Mouse (Mus musculus) ovary, postnatal 10 days (tissue): ENCODE results near the gene Fcnb.

Experiments
- DNase-seq: peaks from one replicate; pipeline ENCODE4 v3.0.0; 2022; ENCODE audit warnings: low spot score

Gene Fcnb

GRCm38 (mm10) chr2:28084768-28085167 is at the start of gene Fcnb:
Gene Fcnb (minus strand): TSS chr2:28084885.
- no peak for DNase-seq

GRCm38 (mm10) chr2:28133833-28134232 is 49.1 kb upstream of the Fcnb start:
- no peak for DNase-seq

DNA sequence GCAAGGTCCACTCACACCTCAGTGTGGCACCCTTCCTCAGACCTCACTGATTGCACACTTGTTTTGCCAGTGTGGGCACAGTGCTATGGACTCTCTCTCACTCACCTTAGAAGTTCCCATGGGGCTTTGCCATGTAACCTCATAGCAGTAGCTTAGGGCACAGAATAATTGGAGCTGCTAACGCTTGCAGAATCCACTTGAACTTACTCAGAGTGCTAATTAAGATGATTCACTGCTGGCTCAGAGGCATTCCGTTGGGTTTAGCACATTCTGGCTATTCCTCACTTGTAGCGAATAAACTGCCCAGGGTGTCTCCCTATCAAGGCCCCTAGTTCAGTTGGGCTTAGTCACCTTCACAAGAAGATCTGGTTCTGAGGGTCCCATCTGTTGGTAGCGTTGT is 47.4 kb upstream of the Fcnb start:
- DNase-seq = no peak

DNA sequence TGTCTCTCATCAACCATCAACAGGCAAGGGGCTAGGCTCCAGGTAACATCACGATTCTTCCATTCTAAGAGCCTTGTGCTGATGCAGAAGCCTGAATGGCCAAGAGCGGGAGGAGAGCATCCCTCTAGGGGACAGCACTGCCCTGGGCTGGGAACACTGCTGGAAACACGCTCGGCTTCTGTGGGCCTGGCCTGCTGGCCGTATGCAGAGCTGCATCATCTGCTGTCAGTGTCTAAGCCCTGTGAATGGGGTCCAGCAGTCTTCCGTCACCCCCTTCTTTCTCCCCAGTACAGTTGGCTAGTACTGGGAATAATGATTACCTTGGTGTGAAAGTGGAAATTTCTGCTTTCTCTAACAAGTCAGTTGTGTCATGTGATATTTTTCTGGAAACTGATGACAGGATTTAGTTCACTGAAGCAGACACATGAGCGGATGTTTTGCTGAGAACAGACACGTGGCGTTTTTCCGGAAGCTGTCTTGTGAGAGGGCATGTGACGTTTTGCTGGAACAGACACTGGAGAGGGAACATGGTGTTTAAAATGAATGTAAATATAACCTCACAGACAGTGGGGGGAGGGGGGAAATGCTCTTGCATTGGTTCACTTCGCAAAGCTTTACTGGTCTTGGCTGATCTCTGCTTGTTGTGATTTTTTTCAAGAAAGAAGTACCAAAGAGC is 42.2 kb upstream of the Fcnb start:
- no peak for DNase-seq

DNA sequence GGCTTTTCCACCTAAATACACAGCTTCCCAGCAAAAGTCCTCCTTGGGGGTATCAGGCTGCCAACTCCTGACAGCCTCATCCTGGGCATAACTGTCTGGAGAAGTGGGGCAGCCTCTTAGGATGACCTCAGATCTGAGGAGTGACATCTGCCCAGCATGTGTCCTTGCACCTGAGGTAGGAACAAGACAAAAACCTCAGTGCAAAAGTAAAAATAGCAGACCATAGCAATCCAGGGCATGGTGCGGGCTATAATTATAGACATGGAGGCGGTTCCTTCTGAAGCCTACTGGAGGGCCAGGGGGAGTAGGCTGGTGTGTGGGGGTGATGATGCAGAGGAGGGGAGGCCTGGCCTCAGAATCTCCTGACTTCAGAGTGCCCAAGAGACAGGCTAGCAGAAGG is 39.2 kb upstream of the Fcnb start:
- DNase-seq = no peak

DNA sequence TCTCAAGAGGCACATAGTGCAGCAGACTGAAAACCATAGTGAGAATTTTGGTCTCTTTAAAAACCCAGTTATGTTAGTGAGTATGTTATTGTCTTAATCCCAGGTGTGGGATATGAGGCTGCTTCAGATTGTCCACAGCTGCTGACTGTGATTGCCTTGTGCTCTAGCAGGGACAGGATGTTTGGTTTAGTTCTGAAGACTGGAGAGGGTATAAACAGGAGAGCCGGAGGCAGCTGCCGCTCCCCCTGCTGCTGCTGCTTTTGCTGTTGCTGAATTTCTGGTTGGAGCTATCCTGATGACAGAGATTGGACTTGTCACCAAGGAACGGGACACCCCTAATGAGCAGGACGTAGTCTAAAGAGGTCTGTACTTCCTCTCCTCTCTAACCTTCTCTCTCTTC is 36.6 kb upstream of the Fcnb start:
- no peak for DNase-seq

GRCm38 (mm10) chr2:28120342-28120741 is 35.7 kb upstream of the Fcnb start:
- DNase-seq = no peak

- no peak for DNase-seq
Measured at GRCm38 (mm10) chr2:28118518-28119116, 33.9 kb upstream of the Fcnb start.

DNA sequence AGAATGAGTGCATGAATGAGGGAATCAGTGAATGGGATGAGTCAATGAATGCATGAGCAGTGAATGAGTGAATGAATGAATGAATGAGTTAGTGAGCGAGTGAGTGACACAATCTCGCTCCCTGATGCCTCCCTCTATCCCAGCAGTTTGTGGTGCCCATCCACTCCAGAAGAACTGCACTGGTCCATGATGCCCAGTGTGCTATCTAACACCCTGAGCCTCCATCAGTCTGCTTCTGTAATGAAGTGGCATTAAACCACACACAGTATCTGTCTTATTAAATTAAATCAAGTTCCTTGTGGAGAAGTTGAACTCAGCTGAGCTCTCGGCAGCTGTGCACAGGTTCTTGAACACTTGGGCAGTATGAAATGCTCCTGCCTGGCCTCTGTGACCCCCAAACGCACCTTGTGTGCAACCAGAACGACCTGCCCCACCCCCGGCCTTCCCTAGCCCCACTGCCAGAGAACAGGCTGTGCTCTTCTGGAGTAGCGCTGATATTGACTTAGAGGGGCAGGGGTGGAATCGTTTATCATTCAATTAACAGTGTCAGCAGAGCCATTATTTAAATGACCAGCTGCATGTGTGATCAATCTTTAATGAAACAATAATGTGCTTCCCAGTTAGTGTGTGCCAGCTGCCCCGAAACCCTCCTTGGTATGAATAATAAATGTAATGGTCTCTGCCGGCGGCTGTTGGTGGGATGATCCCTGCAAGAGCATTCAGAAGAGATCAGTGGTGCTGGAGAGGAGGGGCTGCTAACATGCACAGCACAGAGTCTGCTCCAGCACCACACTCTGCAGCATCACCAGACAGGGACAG is 33.0 kb upstream of the Fcnb start:
- no peak for DNase-seq

DNA sequence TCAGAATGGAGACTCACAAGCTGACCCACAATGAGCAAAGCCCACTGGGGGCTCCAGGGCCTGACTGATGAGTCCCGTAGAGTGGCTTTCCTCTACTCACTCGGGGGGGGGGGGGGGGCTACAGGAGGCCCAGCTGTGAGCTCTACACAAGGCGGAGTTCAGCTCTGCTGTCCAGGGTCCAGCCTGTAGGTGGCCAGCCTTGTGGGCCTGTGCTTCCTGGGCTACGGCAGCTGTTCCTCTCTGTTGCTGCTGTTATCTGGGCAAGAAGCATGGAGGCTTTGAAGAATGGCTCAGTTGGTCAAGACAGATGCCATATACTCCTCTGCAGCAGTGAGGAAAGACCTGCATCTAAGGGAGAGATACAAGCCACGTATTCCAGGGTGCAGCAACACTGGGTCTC is 24.1 kb upstream of the Fcnb start:
- DNase-seq = no peak

- no peak for DNase-seq
Measured at GRCm38 (mm10) chr2:28106002-28106401, 21.3 kb upstream of the Fcnb start.

GRCm38 (mm10) chr2:28103653-28104052 is 19.0 kb upstream of the Fcnb start:
- DNase-seq = no peak

DNA sequence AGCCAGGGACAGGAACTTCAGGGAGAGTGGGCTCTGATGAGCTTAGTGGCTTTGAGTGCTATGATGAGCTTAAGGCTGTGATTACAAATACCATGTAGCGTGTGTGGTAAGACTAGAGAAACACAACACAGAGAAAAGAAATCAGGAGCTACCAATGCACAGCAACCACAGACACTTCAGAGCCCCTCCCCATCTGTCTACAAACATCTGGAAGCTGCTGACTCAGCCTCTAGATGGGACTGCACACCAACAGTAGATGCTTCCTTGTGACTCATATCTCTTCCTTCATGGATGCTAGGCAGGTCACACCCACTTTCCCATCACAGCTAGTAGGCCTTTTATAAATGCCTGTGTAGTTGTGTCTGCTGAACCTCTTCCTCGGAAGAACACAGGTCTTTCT is 17.2 kb upstream of the Fcnb start:
- DNase-seq = no peak

DNA sequence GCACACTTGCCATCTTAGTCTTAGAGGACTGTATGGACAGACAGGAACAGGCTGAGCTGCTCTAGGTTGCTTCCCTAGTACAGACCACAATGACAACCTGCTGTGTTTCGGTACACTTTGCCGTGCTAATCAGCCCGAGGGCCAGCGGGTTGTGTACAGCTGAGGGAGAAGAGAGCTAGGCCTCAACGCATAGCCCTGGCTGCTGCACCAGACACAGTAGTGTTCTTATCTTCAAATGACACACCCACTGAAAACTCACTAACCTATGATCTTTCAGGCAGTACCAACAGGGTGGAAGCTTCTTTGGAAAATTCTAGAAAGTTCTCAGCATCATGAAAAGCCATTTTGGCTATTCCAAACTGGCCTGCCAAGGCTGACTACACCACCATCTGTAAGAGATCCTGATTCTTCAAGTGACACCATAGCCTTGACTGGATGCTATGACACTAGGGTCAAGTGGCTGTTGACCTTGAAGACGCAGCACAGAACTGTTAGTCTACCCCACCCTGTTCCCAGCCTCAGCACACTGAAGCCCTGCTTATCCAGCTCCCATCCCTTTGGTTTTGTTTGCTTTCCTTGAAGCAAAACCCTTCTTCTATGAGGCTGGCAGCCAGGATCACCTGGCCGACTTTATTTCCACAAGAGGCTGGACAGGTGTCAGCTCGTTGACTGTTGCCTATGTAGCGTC is 16.3 kb upstream of the Fcnb start:
- no peak for DNase-seq

DNA sequence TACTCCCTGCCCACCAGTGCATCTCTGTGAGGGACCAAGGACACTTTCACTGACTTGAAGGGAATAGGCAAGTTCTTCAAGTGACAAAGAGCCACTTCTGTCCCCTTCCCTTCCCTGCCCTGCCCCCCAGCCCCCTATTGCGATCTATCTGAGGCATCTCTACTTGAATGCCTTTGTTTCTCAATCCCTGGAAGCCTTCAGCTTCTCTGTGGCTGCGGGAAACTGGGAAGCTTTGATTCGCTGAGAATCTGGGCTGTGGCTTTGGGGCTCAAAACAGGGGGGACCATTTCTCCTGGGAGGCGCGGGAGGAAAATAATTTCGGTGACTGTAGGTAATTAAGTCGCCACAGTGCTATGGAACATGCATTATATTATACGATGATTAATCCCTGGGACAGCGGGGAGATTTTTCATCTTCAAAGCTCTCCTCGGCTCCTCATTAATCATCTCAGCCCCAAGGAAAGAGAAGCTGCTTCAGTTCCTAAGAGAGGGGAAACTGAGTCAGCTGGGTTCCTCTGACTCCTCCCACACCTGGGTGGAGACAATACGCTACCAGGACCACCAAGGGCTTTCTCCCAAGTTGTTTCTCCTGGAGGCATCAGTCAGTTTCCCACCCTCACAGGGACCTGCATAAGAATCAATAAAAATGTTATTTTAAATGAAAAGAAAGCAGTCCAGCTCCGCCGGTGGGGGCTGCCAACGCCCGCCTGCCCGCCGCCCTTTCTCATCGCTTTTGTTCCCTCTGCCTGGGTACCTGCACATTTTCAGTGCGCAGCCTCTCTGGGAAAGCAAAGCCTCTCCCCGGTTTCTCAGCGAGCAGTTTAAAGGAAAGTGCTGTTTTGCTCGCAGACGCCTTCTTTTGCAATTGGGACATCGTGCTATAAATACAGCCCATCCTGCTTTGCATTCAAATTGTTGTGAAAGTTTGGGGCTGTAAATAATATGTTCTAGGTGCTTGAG is 14.1 kb upstream of the Fcnb start:
- DNase-seq = no peak

- no peak for DNase-seq
Measured at GRCm38 (mm10) chr2:28096751-28097309, 12.1 kb upstream of the Fcnb start.

DNA sequence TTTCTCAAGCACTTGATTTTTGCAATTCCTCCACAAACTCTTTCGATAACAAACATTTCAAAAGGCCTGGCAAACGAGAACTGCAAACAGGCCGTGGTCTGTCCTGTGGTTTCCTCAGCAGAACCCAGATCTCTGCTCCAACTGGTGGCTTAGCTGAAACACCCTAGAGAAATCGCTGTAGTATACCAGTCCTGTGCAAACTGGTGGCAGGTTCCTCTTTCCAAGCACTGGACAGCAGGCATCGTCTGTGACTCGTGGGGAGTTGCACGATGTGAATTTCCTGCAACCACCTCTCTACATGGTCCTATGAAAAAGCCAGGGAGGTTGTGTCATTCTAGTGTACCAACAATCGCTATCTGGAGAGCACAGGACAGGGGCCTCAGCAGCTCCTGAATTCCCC is 7.4 kb upstream of the Fcnb start:
- DNase-seq = no peak

DNA sequence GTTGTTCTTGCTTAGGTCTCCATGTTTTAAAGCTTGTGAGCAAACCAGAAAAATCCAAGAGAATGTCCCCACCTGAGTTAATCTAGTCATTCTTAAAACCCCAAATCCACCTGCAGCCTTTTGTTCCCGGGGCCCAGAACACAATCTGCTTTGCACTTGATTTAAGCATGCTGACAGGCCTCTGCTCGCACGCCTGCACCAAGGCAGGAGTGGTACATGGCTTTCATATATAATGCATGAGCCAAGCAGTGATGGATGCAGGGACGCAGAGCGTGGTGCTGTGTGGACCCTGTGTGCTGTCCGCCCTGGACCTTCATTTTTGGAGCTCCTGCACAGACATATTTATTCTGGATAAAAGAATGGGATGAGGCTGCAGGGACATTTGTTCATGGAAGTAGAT is 6.4 kb upstream of the Fcnb start:
- no peak for DNase-seq

DNA sequence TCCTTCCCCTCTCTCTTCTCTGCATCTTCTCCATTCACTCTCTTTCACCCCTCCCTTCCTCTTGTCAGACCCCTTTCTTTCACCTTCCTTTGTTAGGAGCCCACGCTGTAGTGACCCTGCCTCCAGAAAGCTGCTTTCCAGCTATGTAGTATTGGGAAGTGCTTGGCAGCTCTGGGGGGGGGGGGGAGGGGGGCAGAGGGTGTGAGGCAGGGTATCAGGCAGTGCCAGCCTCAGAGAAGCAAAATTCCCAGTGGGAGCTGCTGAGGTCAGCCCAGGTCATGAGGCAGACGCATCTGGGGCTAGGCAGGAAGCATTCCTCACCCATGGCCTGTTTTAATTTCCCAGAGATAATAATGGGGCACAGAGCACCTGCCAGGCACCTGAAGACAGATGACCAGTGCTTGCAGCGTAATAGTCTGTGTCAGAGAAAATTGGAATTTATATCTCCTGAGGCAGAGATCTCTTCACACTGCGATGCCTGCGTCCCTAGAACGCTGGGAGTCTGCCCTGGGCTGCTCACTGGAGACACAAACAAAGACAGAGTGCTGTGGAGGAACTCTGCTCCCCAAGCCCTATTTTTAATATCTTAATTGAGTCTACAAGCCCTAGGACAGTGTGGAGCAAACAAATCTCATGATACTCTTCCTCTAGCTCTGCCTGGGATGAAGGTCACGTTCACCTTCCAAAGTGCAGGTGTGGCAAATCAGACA is 5.8 kb upstream of the Fcnb start:
- DNase-seq = no peak

GRCm38 (mm10) chr2:28089095-28089494 is 4.4 kb upstream of the Fcnb start:
- no peak for DNase-seq

DNA sequence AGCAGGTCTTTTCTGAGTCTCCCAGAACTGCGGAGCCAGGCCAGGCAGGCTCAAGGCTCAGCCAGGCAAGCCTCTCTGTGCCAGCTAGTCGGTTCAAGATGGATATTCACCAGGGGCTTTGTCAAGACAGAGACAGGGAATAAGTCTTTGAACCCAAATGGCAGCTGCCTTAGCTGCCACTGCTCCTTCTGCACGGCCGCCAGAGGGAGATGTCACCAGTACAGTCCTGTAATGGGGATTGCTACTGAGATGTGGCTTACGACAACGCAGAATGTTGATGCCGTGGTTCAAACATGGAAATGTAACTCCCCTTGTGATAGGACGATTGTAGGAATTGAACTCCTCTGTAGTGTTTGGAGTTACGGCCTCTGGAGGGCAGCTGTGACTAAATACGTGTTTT is 1.4 kb upstream of the Fcnb start:
- no peak for DNase-seq
